Mouse (Mus musculus) myocyte (in vitro differentiated cells): Measurements from ENCODE around the gene Icam1. TPM values are rescaled to one million over a fixed set of nuclear protein-coding genes. Genes with fewer than 3 reads are reported as not detected.
"Not testable (repeated sequence)": the region's sequence is repeated elsewhere in the genome, so short reads cannot be mapped to it uniquely, and the experiment has no call there.

Experiments used
- H3K27me3 ChIP-seq: one replicate; pipeline ENCODE4 v1.6.1; 2011; ENCODE audit not compliant: control insufficient read depth, insufficient read depth, insufficient read length
- H3K36me3 ChIP-seq: one replicate; pipeline ENCODE4 v1.6.1; 2011; ENCODE audit not compliant: control insufficient read depth, insufficient read depth
- H3K4me2 ChIP-seq: one replicate; pipeline ENCODE4 v1.6.1; 2011; ENCODE audit warnings: low read depth, control low read depth
- H3K4me3 ChIP-seq: one replicate; pipeline ENCODE4 v1.5.1; 2011; ENCODE audit warnings: mild to moderate bottlenecking, control low read depth, moderate library complexity
- H3K79me2 ChIP-seq: one replicate; pipeline ENCODE4 v1.6.1; 2011; ENCODE audit not compliant: control insufficient read depth, insufficient read depth
- H3ac ChIP-seq: one replicate; pipeline ENCODE4 v1.6.1; 2011; ENCODE audit not compliant: control insufficient read depth, insufficient read length
- CEBPB ChIP-seq: IDR thresholded peaks from 2 replicates; pipeline ENCODE4 v1.6.1; 2011; ENCODE audit warnings: mild to moderate bottlenecking, moderate library complexity; ENCODE audit not compliant: poor library complexity, insufficient read depth, severe bottlenecking
- E2F4 ChIP-seq: IDR thresholded peaks from one replicate; pipeline ENCODE4 v1.6.1; 2011; ENCODE audit warnings: mild to moderate bottlenecking, control low read depth, moderate library complexity; ENCODE audit not compliant: insufficient read depth
- MAX ChIP-seq: IDR thresholded peaks from one replicate; pipeline ENCODE4 v1.6.1; 2011; ENCODE audit warnings: low read depth, mild to moderate bottlenecking, control low read depth
- MYOD1 ChIP-seq, 3 experiments: IDR thresholded peaks; one replicate each; pipeline ENCODE4 v1.6.1; 2011; ENCODE audit warnings: control low read depth in 2 of 3, low read depth in 2 of 3, mild to moderate bottlenecking in 2 of 3, moderate library complexity in 1 of 3; ENCODE audit not compliant: insufficient read length in 2 of 3, control insufficient read depth in 1 of 3
- MYOG ChIP-seq, 3 experiments: IDR thresholded peaks; one replicate each; pipeline ENCODE4 v1.6.1; 2011; ENCODE audit warnings: control low read depth in 2 of 3, low read depth in 2 of 3, mild to moderate bottlenecking in 2 of 3; ENCODE audit not compliant: insufficient read length in 2 of 3, control insufficient read depth in 1 of 3, insufficient read depth in 1 of 3
- POLR2A ChIP-seq: IDR thresholded peaks from one replicate; pipeline ENCODE4 v1.6.1; 2011; ENCODE audit warnings: low read depth, mild to moderate bottlenecking, control low read depth, moderate library complexity; ENCODE audit not compliant: insufficient read length
- POLR2AphosphoS2 ChIP-seq: IDR thresholded peaks from one replicate; pipeline ENCODE4 v1.6.1; 2011; ENCODE audit warnings: low read depth, control low read depth; ENCODE audit not compliant: insufficient read length
- REST ChIP-seq: IDR thresholded peaks from one replicate; pipeline ENCODE4 v1.6.1; 2011; ENCODE audit warnings: mild to moderate bottlenecking, control low read depth, moderate library complexity; ENCODE audit not compliant: insufficient read depth, insufficient read length
- SRF ChIP-seq: IDR thresholded peaks from one replicate; pipeline ENCODE4 v1.6.1; 2011; ENCODE audit warnings: low read depth; ENCODE audit not compliant: control insufficient read depth, insufficient read length
- TCF12 ChIP-seq: IDR thresholded peaks from one replicate; pipeline ENCODE4 v1.6.1; 2011; ENCODE audit warnings: mild to moderate bottlenecking, control low read depth; ENCODE audit not compliant: poor library complexity, insufficient read depth, severe bottlenecking
- TCF3 ChIP-seq: IDR thresholded peaks from one replicate; pipeline ENCODE4 v1.6.1; 2011; ENCODE audit warnings: low read depth, control low read depth; ENCODE audit not compliant: insufficient read length
- USF1 ChIP-seq: IDR thresholded peaks from one replicate; pipeline ENCODE4 v1.6.1; 2011; ENCODE audit warnings: low read depth, mild to moderate bottlenecking, control low read depth, moderate library complexity
- polyA plus RNA-seq: library from polyadenylated mRNA; unstranded; fragments of >200 nt; fragmentation: generic; extraction: Trizol; gene quantifications from one replicate; pipeline ENCODE4 v1.2.1, GENCODE M21; 2012; ENCODE audit warnings: missing spikeins

Icam1 gene
- polyA plus RNA-seq, 1 experiment: 0.06 TPM

- TF ChIP-seq MYOD1 (IDR thresholded peaks at IDR 0.05; ENCODE audit: control insufficient read depth in 1 of 3, insufficient read length in 2 of 3, low read depth in 2 of 3) (no peak), TCF3 (no peak), CEBPB (no peak), E2F4 (no peak), REST (no peak), POLR2A (no peak), TCF12 (no peak), USF1 (no peak), MAX (no peak), POLR2AphosphoS2 (no peak), MYOG (IDR thresholded peaks at IDR 0.05; ENCODE audit: control insufficient read depth in 1 of 3, insufficient read depth in 1 of 3, insufficient read length in 2 of 3, low read depth in 2 of 3) (no peak), SRF (no peak)
- H3K4me3 ChIP-seq: no peak overlapping the region
- H3K36me3 ChIP-seq: no peaks in the 10 kb centered on the region
- H3K4me2 ChIP-seq: no peak overlapping the region
- no peaks in the 10 kb centered on the region for H3K27me3 ChIP-seq
- peaks cover 7% of the 10 kb centered on the region for H3K79me2 ChIP-seq
- H3ac ChIP-seq: no peak overlapping the region
Measured at GRCm38 (mm10) chr9:21007313-21007952, 8.4 kb upstream of the Icam1 start.

- Histone ChIP-seq H3K36me3 (no peaks in the 10 kb centered on the region), H3K4me3 (no peak overlapping the region), H3ac (no peak overlapping the region), H3K79me2 (peaks cover 7% of the 10 kb centered on the region), H3K4me2 (no peak overlapping the region), H3K27me3 (no peaks in the 10 kb centered on the region)
- TF ChIP-seq MYOG (IDR thresholded peaks at IDR 0.05; ENCODE audit: control insufficient read depth in 1 of 3, insufficient read depth in 1 of 3, insufficient read length in 2 of 3, low read depth in 2 of 3) (no peak), TCF12 (no peak), TCF3 (no peak), POLR2A (no peak), MYOD1 (IDR thresholded peaks at IDR 0.05; ENCODE audit: control insufficient read depth in 1 of 3, insufficient read length in 2 of 3, low read depth in 2 of 3) (no peak), E2F4 (no peak), POLR2AphosphoS2 (no peak), USF1 (no peak), CEBPB (no peak), REST (no peak), MAX (no peak), SRF (no peak)
Measured at GRCm38 (mm10) chr9:21008007-21008406, 7.8 kb upstream of the Icam1 start.

GRCm38 (mm10) chr9:21010362-21010761 is 5.4 kb upstream of the Icam1 start:
- H3ac ChIP-seq: no peak overlapping the region
- no peaks in the 10 kb centered on the region for H3K36me3 ChIP-seq
- TF ChIP-seq MYOD1 (IDR thresholded peaks at IDR 0.05; ENCODE audit: control insufficient read depth in 1 of 3, insufficient read length in 2 of 3, low read depth in 2 of 3) (no peak), REST (no peak), SRF (no peak), CEBPB (no peak), TCF3 (no peak), POLR2AphosphoS2 (no peak), POLR2A (no peak), E2F4 (no peak), MYOG (IDR thresholded peaks at IDR 0.05; ENCODE audit: control insufficient read depth in 1 of 3, insufficient read depth in 1 of 3, insufficient read length in 2 of 3, low read depth in 2 of 3) (no peak), MAX (no peak), USF1 (no peak), TCF12 (no peak)
- H3K79me2 ChIP-seq: no peaks in the 10 kb centered on the region
- no peak overlapping the region for H3K4me3 ChIP-seq
- peaks cover 9% of the 10 kb centered on the region for H3K27me3 ChIP-seq
- no peak overlapping the region for H3K4me2 ChIP-seq

GRCm38 (mm10) chr9:21010939-21011541 is 4.7 kb upstream of the Icam1 start:
- H3K79me2 ChIP-seq, H3K36me3 ChIP-seq, H3ac ChIP-seq, H3K4me3 ChIP-seq, H3K4me2 ChIP-seq: not testable (repeated sequence)
- H3K27me3 ChIP-seq: peaks cover 16% of the 10 kb centered on the region

GRCm38 (mm10) chr9:21011846-21012312 is 3.9 kb upstream of the Icam1 start:
- H3K27me3 ChIP-seq: peaks cover 23% of the 10 kb centered on the region
- no peaks in the 10 kb centered on the region for H3K36me3 ChIP-seq
- no peaks in the 10 kb centered on the region for H3K79me2 ChIP-seq
- H3K4me2 ChIP-seq: no peak overlapping the region
- H3K4me3 ChIP-seq: no peak overlapping the region
- TF ChIP-seq POLR2AphosphoS2: no peak
- TF ChIP-seq SRF: no peak
- no peak for TF ChIP-seq CEBPB
- no peak for TF ChIP-seq POLR2A
- no peak for TF ChIP-seq E2F4
- H3ac ChIP-seq: no peak overlapping the region
